Mouse (Mus musculus) C2C12 (cell line): Measurements from ENCODE around the gene Lcn9.

Experiments
- CTCF ChIP-seq: IDR thresholded peaks from one replicate; pipeline ENCODE4 v1.5.1; 2011; ENCODE audit not compliant: control insufficient read depth, insufficient read depth, insufficient read length
- FOSL1 ChIP-seq: IDR thresholded peaks from one replicate; pipeline ENCODE4 v1.8.0; 2011; ENCODE audit warnings: mild to moderate bottlenecking, low read length; ENCODE audit not compliant: poor library complexity, insufficient read depth, severe bottlenecking
- MAX ChIP-seq: IDR thresholded peaks from one replicate; pipeline ENCODE4 v1.6.1; 2011; ENCODE audit warnings: mild to moderate bottlenecking, control low read depth
- MYOD1 ChIP-seq: IDR thresholded peaks from one replicate; pipeline ENCODE4 v1.6.1; 2011; ENCODE audit warnings: low read depth; ENCODE audit not compliant: control insufficient read depth, insufficient read length
- MYOG ChIP-seq: IDR thresholded peaks from one replicate; pipeline ENCODE4 v1.6.1; 2011; ENCODE audit not compliant: control insufficient read depth, insufficient read length; ENCODE audit errors: extremely low read depth
- USF1 ChIP-seq: IDR thresholded peaks from one replicate; pipeline ENCODE4 v1.6.1; 2011; ENCODE audit warnings: low read depth, mild to moderate bottlenecking, control low read depth, moderate library complexity

DNA sequence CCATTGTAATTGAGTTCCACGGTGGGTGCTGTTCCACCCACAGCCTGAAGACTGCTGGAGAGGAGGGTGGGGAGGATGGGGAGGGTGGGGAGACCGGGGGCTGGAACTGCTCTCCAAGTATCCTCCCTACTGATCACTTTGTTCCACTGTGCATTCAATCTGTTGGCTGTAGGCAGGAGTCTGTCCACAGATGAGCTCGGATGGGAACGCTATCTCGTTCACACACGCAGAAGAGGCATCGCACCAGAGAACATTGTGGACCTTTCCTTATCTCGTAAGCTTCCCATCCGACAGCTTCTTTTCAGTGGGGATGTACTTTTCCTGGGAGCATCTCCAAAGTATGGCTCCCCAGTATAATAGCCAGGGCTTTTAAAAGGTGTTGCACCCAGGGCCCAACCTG, 43.9 kb upstream of the Lcn9 start:
- TF ChIP-seq CTCF (no peak), MYOD1 (no peak), MAX (no peak), USF1 (no peak), MYOG (no peak), FOSL1 (no peak)
